Mouse (Mus musculus) ES-CJ7 (cell line): ENCODE data around the gene Dsel.
A peak's percentile ranks its signal among the peaks of the same experiment; 100 is the strongest.

ENCODE experiments used
- DNase-seq: peaks from one replicate; pipeline ENCODE4 v3.0.0; 2011; ENCODE audit warnings: low read depth, low spot score

Dsel gene

DNA sequence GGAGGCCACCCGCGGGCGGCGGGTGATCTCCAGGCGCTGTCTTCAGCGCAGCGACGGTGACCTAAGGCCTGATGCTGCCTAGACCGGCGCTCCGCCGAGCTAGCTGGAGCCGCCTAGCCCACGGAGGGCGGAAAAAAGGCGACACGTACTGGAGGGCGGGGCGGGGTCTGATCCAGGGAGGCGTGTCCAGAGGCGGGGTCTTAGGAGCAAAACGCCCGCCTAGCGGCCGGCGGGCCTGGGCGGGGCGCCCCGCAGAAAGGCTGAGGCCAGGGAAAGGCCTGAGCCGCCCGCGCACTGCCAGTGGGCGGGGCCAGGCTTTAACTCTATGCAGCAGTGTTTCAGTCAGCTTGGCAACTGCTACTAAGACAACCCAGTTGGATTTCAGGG lies at the start of gene Dsel:
Gene Dsel (minus strand): TSS at position 140 of the 387 bp plus-strand sequence.
- peak; percentile 91 for DNase-seq

DNA sequence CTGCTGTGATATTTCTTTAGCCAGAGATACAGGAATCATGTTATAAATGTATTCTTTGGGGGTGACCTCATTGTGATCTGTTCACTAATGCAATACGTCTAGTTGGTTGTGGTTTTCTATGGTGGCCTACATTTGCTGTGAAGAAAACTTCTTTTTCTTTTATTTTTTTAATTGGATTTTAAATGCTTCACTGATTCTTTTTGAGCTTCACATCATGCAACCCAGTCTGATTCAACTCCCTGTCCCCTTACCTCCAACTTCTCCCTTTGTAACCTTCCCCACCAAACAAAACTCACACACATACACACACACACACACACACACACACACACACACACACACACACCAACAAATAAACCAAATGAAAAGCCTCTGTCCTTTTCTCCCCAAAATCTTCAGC lies 46.7 kb upstream of the Dsel start:
- DNase-seq: no peak

DNA sequence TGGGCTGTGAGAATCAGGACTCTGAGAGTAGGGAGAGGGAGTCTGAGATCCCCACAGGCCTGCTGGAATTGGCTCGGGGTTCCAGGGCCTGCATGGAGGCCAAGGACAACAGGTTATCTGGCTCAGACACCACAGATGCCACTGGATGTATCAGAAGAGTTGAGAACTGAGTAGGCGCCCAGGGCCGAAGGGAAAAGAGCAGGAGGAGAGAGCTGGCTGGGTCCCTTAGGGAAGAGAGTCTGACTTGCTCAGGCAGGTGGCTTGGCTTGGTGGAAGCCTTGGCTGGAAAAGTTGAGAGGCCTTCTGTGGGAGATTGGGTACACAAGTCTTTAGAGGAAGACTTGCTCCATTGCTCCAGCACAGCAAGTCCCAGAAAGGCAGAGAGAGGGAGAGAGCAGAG lies 18.6 kb upstream of the Dsel start:
- DNase-seq: no peak

DNA sequence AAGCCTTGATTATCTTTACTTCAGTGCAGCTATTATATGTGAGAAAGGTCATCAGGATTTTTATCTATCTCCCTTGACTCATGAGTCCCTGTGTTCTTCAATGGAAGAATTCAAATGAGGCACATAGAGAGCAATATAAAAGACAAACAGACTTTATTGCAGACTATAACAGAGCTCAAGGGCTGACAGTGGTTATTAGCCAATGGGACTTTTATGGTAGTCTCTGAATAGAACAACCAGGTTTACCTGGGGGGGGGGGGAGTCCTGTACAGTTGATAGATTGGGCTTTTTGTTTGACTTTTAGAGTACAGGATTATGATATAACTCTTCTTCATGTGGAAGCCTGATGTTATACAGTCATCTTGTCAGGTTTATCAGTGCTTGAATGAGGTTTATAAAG lies 11.1 kb upstream of the Dsel start:
- no peak for DNase-seq

DNA sequence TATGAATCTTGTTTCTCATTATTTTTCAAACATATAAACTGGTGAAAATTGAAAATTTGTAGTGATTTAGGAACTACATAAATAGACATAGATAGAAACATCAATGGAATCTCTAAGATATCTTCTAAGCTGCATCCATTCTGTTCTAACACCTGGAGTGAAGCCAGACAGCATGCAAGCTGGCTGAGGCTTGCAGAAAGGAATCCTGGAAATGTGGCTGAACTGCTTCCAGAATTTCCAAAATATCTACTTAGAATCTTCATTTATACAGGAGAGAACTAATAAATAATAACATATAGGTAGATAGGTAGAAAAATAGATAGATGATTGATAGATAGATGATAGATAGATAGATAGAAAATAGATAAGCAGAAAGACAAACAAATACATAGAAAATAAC lies 8.5 kb upstream of the Dsel start:
- no peak for DNase-seq

DNA sequence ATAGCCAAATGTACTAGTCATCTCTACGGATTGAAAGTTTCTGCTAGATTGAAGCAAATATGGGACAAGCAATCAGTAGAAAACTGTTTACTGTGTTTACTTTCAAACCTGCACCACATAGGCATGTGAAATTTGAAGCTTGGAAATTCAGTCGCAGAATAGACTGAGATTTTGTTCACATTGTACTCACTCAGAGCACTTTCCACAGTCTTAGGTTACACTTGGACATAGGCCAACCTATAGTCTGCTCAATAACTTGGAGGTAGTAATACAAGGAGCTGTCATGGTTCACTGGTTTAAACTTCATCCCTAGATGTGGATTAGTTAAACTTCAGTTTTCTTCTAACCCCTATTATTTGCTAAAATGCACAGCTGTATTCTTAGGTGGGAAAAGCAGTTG lies 749 bp upstream of the Dsel start:
- DNase-seq: no peak

DNA sequence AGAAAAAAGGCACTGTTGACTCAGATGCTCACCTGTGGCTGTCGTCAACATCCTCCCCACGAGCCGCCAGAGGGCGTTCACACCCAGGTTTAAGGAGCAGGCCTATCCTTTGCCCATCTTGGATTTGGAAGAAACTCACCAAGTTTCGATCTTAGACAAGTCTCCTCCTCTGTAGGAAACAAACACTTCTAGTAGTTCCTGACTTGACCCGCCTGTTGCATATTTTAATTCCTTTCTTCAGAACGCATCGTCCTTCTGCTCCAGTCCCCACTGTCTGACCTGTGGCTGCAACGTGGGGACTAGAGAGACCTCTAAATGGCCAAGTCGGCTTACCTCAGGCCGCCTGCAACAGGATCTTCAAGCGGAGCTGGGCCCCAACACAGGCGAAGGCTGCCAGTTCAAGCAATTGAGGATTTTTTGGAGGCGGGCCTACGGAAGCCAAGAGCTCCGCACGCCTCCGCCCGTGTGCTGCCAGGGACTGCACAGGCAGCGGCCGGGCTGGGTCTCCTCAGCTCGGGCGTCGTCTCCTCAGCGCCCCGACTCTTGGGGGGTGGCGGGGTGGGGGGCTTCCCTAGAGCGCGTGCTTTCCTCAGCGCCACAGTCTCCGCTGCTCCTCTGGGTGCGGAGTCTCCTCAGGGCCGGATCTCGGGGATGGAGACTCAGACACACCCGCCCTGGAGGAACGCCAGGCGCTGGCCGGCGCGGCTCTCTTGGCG lies 497 bp downstream of the Dsel start:
- DNase-seq: peak; percentile 92

DNA sequence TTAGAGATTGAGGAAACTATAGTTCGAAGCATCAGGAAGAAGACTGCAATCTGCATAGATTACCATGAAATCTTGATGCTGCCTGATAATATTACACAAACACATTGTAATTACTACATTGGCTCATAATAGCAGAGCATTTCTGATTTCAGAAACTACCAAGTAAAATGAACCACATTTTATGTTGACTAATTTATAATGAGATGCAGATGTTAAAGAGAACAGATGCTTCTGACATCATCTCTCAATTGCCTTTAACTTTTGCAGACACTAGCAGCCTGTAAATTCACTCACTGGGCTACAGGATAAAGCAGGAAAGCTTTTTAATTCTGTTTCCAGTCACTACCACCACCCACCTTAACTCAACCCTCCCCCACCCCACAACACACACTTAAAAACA lies 6.9 kb downstream of the Dsel start:
- DNase-seq: no peak

DNA sequence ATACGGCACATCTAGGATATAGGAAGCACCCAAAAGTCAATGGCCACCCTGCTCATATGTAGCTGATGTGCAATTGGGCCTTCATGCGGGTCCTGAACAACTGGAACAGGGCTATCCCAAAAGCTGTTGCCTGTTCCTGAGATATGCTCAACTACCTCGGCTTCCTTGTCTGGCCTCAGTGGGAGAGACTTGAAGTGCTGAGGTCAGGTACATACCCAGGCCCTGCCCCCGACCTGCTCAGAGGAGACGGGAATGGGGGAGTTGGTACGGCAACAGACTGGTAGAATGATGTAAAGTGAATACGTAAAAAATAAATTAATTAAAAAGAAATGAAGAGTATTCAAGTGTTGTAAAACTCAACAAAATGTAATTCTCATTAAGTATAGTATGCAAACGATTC lies 12.3 kb downstream of the Dsel start:
- DNase-seq: no peak

DNA sequence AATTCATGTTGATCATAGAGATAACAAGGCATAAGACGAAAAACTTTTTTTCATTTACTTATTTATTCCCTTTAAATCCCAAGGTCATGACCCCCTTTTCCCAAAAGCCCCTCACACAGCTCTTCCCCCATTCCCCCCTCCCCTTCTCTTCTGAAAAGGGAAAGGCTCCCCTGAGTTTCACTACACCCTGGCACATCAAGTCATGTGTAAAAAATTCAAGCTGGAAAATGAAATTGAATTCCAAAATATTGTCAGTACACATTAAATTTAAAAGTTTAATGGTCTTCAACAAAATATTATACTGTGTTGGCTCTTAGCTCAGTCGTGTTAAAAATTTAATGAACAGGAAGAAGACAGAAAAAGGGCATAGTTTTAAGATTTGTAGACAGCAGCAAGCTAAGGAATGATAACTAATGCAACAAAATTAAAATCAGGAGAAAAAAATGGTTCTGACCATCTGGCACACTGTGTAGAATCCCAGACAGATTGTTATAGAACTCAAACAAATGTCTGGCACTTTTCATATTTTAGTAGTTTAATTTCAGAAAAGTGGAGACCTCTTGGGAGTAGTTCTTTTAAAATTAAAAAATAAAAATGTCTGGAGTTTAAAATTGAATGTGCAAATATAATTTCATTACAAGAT lies 31.0 kb downstream of the Dsel start:
- DNase-seq: no peak
